Mouse (Mus musculus): ENCODE results near the gene Tmem198b. TPM values are rescaled to one million over a fixed set of nuclear protein-coding genes. Genes with fewer than 3 reads are reported as not detected.

Tmem198b gene
- total RNA-seq, 2 experiments from 2014 or later, result 9.4 to 10.9 TPM

DNA sequence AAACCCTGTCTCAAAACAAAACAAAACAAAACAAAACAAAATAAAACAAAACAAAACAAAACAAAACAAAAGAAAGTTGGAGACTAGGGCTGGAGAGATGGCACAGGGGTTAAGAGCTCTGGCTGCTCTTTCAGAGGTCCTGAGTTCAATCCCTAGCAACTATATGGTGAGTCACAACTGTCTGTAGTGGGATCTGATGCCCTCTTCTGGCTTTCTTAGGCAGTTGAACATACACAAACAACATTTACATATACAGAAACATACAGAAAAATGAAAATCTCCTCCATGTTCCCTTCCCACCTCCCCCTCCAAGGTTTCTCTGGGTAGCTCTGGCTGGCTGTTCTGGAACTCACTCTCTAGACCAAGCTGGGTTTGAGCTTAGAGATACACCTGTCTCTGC lies 12.1 kb downstream of the Tmem198b start:
- TF ChIP-seq CTCF (conservative IDR thresholded peaks at IDR 0.05), result peak; percentile 22
- DNase-seq (ENCODE audit: low spot score in 2 of 2), result no peak
- H3K27ac ChIP-seq, result no peak overlapping the region
- H3K4me3 ChIP-seq, result no peak overlapping the region

DNA sequence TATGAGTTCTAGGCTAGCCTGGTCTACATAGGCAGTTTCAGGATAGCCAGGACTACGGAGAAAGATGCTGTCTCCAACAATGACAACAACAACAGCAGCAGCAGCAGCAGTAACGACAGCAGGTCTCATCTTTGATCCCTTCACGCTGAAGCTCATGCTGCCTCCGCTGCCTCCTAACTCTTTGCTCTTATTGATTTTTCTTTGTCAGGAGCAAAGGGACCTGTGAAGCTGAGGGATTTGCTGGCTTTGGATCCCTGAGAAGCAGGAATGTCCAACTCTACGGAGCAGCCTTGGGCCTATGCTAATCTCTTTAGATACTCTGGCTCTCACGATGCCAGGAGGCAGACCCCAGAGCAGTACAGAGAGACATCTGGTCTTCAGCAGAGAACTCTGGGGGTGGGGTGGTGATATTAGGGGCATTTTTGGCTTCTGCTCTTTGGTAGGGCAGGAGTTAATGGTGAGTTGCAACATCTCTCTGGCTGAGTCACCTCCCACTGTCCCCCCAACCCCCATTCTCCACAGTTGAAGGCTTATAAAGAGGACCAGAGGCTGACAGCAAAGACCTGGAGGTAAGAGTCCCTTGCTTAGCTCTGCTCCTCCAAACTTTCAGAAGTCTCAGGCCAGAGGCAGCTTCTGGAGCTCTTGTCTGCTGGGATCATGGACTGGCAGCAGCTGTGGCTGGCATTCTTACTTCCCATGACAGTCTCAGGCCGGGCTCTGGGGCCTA lies 13.6 kb downstream of the Tmem198b start, which contains the start of gene Mmp19:
TSS of gene Mmp19 (plus strand) at position 513 of the 727 bp plus-strand sequence.
- Histone ChIP-seq H3K27ac (no peak within 1 kb of the TSS), H3K4me3 (no peak within 1 kb of the TSS)
- no peak for TF ChIP-seq CTCF (conservative IDR thresholded peaks at IDR 0.05)
- DNase-seq (ENCODE audit: low spot score in 2 of 2), result no peak

DNA sequence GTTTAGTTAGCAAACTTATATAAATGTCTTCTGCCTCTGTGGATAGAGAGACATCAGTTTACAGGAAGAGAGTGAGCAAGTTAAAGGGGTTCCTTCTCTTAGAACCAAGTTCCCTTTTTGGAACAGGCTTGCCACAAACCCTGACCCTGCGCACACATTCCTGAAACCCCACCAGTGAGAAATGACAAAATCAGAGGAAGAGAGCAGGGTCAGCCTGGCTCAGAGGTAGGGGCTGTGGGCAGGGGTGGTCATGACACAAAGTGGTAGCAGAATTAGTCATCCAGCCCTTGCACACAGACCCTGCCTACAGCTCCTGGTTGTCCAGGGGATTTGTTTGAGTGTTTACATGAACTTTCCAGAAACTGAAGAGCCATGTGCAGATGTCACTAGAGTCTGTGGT lies 24.0 kb downstream of the Tmem198b start:
- H3K4me3 ChIP-seq, result no peak overlapping the region
- DNase-seq (ENCODE audit: low spot score in 2 of 2), result no peak
- no peak overlapping the region for H3K27ac ChIP-seq
- no peak for TF ChIP-seq CTCF (conservative IDR thresholded peaks at IDR 0.05)

DNA sequence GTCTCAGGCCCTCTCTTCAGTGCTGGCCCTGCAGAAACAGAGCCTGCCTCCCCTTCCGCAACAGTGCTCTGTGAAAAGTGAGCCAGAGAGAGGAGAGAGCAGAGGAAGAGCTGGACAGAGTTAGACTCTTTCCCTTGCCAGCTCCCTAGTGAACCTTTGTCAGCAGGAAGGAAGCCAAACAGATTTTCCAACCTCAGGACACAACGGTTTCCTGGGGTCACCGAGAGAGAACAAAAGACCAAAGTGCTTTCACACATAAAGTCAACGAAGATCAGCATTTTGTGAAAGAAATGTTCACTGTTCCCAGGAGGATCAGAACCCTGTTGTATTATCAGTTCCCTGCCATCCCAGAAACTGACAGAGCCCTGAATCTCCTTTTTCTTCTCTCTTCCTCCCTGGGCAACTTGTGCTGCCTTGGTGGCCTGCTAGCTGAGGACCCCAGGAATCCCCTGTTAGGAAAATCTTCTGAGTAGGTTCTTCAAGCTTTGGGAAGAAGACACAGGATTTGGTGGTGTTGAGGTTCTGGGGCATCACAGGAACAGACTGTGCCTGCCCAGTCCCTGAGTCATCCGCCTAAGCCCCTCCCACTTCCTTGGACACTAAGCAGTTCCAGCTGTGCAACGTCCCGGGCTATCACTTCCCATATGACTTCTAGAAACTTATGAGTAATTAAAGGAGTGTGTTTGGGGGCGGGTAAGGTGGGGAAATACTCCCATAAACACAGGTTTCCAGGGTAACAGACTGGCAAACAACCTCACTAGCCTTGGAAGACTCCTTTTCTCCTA lies 25.0 kb downstream of the Tmem198b start:
- no peak for DNase-seq (ENCODE audit: low spot score in 2 of 2)
- Histone ChIP-seq H3K27ac (peak overlapping the region; percentile 24; the same call in 1 of the 2 replicates), H3K4me3 (no peak overlapping the region)
- no peak for TF ChIP-seq CTCF (conservative IDR thresholded peaks at IDR 0.05)

- Histone ChIP-seq H3K27ac (no peak overlapping the region), H3K4me3 (no peak overlapping the region)
- no peak for TF ChIP-seq CTCF (conservative IDR thresholded peaks at IDR 0.05)
- no peak for DNase-seq (ENCODE audit: low spot score in 2 of 2)
Measured at GRCm38 (mm10) chr10:128778441-128778840, 25.7 kb downstream of the Tmem198b start.

GRCm38 (mm10) chr10:128773685-128774084 lies 30.5 kb downstream of the Tmem198b start:
- DNase-seq (ENCODE audit: low spot score in 2 of 2), result no peak
- no peak overlapping the region for H3K4me3 ChIP-seq
- TF ChIP-seq CTCF (conservative IDR thresholded peaks at IDR 0.05), result peak; percentile 47
- H3K27ac ChIP-seq, result no peak overlapping the region

DNA sequence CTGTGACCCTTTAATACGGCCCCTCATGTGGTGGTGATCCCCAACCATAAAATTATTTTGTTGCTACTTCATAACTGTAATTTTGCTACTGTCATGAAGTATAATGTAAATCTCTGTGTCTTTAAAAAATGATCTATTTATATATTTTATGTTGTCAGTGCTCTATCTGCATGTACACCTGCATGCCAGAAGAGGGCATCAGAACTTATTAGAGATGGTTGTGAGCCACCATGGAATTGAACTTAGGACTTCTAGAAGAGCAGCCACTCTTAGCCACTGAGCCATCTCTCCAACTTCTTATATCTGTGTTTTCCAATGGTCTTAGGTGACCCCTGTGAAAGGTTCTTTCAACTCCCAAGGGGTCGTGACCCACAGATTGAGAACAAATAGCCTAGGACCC lies 31.3 kb downstream of the Tmem198b start:
- no peak overlapping the region for H3K27ac ChIP-seq
- TF ChIP-seq CTCF (conservative IDR thresholded peaks at IDR 0.05), result peak; percentile 72
- H3K4me3 ChIP-seq, result no peak overlapping the region
- DNase-seq (ENCODE audit: low spot score in 2 of 2), result no peak

Other genes starting within 250 kb of the Tmem198b start
- 10 to 100 TPM; 61.4 to 64.4 TPM for gene Pa2g4, start 238.4 kb downstream of the Tmem198b start, total RNA-seq (2021)
- gene Erbb3, start 214.7 kb downstream of the Tmem198b start, total RNA-seq (2021), result 1 to 10 TPM; 5.7 to 5.9 TPM
- 100 to 1,000 TPM; 283 to 303 TPM for gene Rps26, start 177.6 kb downstream of the Tmem198b start, total RNA-seq (2021)
- gene Ikzf4, start 158.4 kb downstream of the Tmem198b start, total RNA-seq (2021), result 10 to 100 TPM; 16.7 to 18.7 TPM
- 10 to 100 TPM; 12.5 to 12.6 TPM for gene Suox, start 130.3 kb downstream of the Tmem198b start, total RNA-seq (2021)
- 100 to 1,000 TPM; 126 to 134 TPM for gene Rab5b, start 108.1 kb downstream of the Tmem198b start, total RNA-seq (2021)
- gene Pmel, start 100.2 kb downstream of the Tmem198b start, total RNA-seq (2021), result under 1 TPM; 0.33 to 0.34 TPM
- 1 to 10 TPM; 2.0 to 3.0 TPM for gene Cdk2, start 99.3 kb downstream of the Tmem198b start, total RNA-seq (2021)
- gene Dgka, start 59.5 kb downstream of the Tmem198b start, total RNA-seq (2021), result 10 to 100 TPM; 11.4 to 11.5 TPM
- 10 to 100 TPM; 22.0 to 30.6 TPM for gene Pym1, start 56.5 kb downstream of the Tmem198b start, total RNA-seq (2021)
- gene Mmp19, start 13.5 kb downstream of the Tmem198b start, total RNA-seq (2021), result under 1 TPM; 0.61 to 0.84 TPM
- gene Dnajc14, start 308 bp downstream of the Tmem198b start, total RNA-seq (2021), result 10 to 100 TPM; 65.5 to 73.3 TPM
- 10 to 100 TPM; 39.3 to 42.2 TPM for gene Sarnp, start 13.0 kb upstream of the Tmem198b start, total RNA-seq (2021)
- gene Ormdl2, start 17.3 kb upstream of the Tmem198b start, total RNA-seq (2021), result 1 to 10 TPM; 6.7 to 8.4 TPM
- 10 to 100 TPM; 20.5 to 21.9 TPM for gene Gdf11, start 87.3 kb upstream of the Tmem198b start, total RNA-seq (2021)
- gene Cd63, start 96.6 kb upstream of the Tmem198b start, total RNA-seq (2021), result 10 to 100 TPM; 71.0 to 81.9 TPM
- 1 to 10 TPM; 4.3 to 8.4 TPM for gene Rdh5, start 118.5 kb upstream of the Tmem198b start, total RNA-seq (2021)
- gene Bloc1s1, start 119.7 kb upstream of the Tmem198b start, total RNA-seq (2021), result 100 to 1,000 TPM in 1 of 2 experiments, 10 to 100 TPM in 1; 88.5 to 102 TPM
- 10 to 100 TPM; 39.5 to 42.9 TPM for gene Itga7, start 129.4 kb upstream of the Tmem198b start, total RNA-seq (2021)
- gene Mettl7b, start 156.6 kb upstream of the Tmem198b start, total RNA-seq (2021), result not detected
- gene Olfr9, start 185.1 kb upstream of the Tmem198b start, total RNA-seq (2021), result not detected
- gene Olfr763, start 206.4 kb upstream of the Tmem198b start, total RNA-seq (2021), result not detected
- gene Olfr764-ps1, start 235.5 kb upstream of the Tmem198b start, total RNA-seq (2021), result not detected
- gene Olfr765, start 245.6 kb upstream of the Tmem198b start, total RNA-seq (2021), result not detected